Mouse (Mus musculus): ENCODE measurements around the gene Tacc2. TPM values are rescaled to one million over a fixed set of nuclear protein-coding genes. Genes with fewer than 3 reads are reported as not detected.
A peak's percentile ranks its signal among the peaks of the same experiment; 100 is the strongest.

Tacc2 gene
- polyA plus RNA-seq, 1 experiment from 2014 or later, result 40.0 TPM

DNA sequence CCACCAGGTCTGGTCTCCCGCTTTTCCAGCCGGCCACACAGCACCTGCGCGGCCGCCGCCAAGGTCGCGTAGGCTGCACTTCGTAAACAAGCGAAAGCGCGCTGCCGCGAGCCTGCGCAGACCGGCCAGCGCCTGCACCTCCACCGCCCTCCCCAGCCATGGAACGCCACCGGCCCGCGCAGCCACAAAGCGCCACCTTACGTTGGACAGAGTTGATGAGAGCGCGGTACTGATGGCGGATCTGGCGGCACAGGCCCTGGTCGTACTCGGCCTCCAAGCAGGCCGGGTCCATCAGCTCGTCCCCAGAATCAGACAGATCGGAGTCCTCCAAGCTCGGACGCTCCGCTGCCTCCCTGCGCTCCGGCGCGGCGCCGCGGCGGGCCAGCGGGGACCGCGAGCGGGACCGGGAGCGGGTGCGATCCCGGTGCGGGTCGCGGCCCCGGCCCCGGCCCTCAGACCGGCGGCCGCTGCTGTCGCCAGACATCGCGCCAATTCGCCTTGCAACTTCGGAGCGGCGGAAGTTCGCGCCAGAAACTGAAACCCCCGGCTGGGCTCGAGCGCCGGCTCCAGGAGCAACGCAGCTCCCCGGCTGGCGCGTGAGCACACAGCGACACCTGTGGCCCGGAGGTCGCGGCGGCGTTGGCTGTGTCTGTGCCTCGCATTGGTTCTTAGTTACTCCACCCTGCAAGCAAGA lies 30.3 kb upstream of the Tacc2 start:
- ChIA-PET POLR2A (interaction anchor here (0.7 kb wide), 1 partner anchor 8 kb away, joined by 3 read pairs; no protein-coding TSS in a partner anchor), CTCF (interaction anchor here (0.6 to 1.9 kb wide), 7 partner anchors 10 to 56 kb away, joined by 3 to 8 read pairs (median 4); no protein-coding TSS in a partner anchor)
- in situ Hi-C loops (cut with MboI; ENCODE audit: low pct_unique_long_range_greater_than_20kb), result no loop called here

DNA sequence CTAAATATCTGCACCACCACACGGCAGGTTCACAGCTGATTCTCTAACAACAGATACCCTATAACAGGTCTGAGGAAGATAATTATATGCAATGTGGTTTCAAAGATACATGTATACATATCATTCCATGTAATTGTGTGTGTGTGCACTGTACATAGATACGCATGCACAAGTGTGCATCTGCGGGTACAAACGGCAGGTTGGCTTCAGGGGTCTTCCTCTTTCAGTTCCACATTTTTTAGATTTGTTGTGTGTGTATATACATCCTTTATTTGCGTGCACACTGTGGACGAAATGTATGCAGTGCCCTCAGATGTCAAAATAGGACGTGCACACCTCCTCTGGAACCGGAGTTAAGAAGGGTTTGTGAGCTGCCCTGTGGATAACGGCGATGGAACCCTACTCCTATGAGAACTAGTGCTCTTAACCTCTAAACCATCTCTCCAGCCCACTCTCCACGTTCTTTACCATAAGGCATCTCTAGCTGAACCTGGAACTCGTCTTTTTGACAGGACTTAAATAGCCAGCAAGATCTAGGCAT lies 29.5 kb upstream of the Tacc2 start:
- in situ Hi-C loops (cut with MboI; ENCODE audit: low pct_unique_long_range_greater_than_20kb), result no loop called here
- ATAC-seq, result no peak
- CTCF ChIA-PET, result interaction anchor here (1.0 to 1.9 kb wide), 4 partner anchors 14 to 27 kb away, joined by 3 to 8 read pairs (median 4); no protein-coding TSS in a partner anchor
- no peak for DNase-seq (ENCODE audit: low read depth, low spot score)
- TF ChIP-seq CTCF (IDR thresholded peaks at IDR 0.05), result no peak
- POLR2A ChIA-PET, result interaction anchor here (0.7 kb wide), 1 partner anchor 7 kb away, joined by 3 read pairs; no protein-coding TSS in a partner anchor
- no peaks in the 10 kb centered on the region for H3K27me3 ChIP-seq

More for the DNA sequence above, 30.3 kb upstream of the Tacc2 start:
- TF ChIP-seq CTCF (IDR thresholded peaks at IDR 0.05), result peak; percentile 100
- H3K27me3 ChIP-seq, result no peaks in the 10 kb centered on the region
- peak; percentile 96 for ATAC-seq
- peak; percentile 46 for DNase-seq (ENCODE audit: low read depth, low spot score)

DNA sequence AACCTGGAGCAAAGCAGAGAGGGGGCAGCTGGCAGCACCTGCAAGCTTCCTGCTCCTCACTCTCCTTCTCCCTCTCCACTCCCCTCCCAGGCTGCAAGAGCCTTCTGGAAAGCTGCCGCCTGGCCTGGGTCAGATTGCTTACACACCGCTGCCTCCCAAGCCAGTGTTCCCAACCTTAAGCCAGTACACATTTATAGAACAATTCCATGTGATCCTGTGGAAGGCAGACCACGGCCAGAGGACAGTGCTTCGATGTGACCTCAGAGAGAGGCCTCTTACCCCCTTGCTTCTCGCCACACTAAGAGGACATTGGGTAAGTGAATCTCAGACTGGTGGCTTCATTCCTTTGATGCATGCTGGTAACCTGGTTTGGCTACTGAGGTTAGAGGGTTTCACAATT lies 24.5 kb upstream of the Tacc2 start:
- no peak for ATAC-seq
- ChIA-PET POLR2A (no interaction called here), CTCF (interaction anchor here (0.7 to 1.9 kb wide), 2 partner anchors 20 to 210 kb away, joined by 3 to 8 read pairs; no protein-coding TSS in a partner anchor)
- DNase-seq (ENCODE audit: low read depth, low spot score), result no peak
- TF ChIP-seq CTCF (IDR thresholded peaks at IDR 0.05), result no peak
- in situ Hi-C loops (cut with MboI; ENCODE audit: low pct_unique_long_range_greater_than_20kb), result no loop called here
- H3K27me3 ChIP-seq, result no peaks in the 10 kb centered on the region

DNA sequence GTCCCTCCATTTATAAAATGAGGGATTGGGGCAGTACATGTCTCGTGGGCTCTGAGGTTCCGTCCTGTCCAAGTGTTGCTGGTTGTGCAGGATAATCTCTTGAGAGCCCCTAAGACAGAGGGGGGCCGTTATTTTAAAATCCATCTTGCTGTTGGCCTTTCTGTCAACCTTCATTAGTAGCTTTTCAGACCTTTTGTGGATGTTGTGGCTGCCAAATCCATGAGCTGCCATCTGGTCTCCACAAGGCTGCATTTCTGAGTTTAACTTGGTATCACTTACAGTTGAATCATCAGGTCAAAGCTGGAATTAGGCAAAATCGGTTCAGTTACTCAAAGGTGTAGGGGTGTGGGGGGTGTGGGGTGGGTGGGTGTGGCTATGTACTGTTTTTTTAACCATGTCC lies 23.9 kb upstream of the Tacc2 start:
- no peak for DNase-seq (ENCODE audit: low read depth, low spot score)
- in situ Hi-C loops (cut with MboI; ENCODE audit: low pct_unique_long_range_greater_than_20kb), result no loop called here
- POLR2A ChIA-PET, result no interaction called here
- no peak for TF ChIP-seq CTCF (IDR thresholded peaks at IDR 0.05)
- no peaks in the 10 kb centered on the region for H3K27me3 ChIP-seq
- CTCF ChIA-PET, result interaction anchor here (1.2 kb wide), 1 partner anchor 21 kb away, joined by 3 read pairs; no protein-coding TSS in a partner anchor
- ATAC-seq, result no peak

DNA sequence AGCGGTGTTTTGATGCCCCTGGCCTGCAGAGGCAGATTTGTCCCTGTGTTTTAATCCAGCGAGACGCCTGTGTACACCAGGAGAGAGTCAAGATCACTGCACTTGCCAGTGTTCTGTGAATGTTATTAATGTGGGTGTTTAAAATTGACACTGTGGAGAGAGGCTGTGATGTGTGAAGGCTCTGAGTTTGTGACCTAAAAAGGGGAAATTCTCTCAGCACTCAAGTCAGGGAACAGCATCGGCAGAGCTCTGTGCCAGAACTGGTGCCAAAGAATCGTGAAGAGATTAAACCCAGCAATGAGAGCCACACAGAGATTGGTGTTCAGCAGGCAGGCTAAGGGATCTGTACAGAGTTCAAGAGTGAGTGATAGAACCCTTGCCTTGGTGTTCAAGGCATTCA lies 21.6 kb upstream of the Tacc2 start:
- H3K27me3 ChIP-seq, result no peaks in the 10 kb centered on the region
- POLR2A ChIA-PET, result interaction anchor here (1.0 kb wide), 1 partner anchor 8 kb away, joined by 3 read pairs; no protein-coding TSS in a partner anchor
- in situ Hi-C loops (cut with MboI; ENCODE audit: low pct_unique_long_range_greater_than_20kb), result no loop called here
- DNase-seq (ENCODE audit: low read depth, low spot score) (no peak), ATAC-seq (no peak)
- no peak for TF ChIP-seq CTCF (IDR thresholded peaks at IDR 0.05)
- CTCF ChIA-PET, result interaction anchor here (1.1 to 2.3 kb wide), 2 partner anchors 11 to 14 kb away, joined by 4 to 7 read pairs; no protein-coding TSS in a partner anchor

DNA sequence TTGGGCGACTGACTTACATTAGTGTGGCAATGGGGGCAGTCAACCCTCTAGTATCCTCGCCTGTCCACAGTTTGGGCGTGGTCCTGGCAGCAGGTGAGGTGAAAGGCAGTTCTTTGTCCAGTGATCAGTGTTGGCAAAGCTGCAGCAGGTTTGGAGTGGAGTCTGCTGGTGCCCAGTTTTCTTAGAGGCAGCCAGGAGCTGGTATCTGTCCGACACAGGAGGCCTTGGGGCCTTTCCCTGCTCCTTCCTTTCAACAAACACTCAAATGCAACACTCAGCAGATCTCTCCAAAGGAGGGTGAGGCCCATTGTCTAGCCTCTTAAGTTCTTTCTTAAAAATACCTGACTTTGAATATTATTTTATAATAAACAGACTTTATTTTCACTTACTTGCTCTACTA lies 18.6 kb upstream of the Tacc2 start:
- ChIA-PET CTCF (interaction anchor here (0.9 to 1.5 kb wide), 2 partner anchors 9 to 17 kb away, joined by 3 to 5 read pairs; no protein-coding TSS in a partner anchor), POLR2A (no interaction called here)
- ATAC-seq (no peak), DNase-seq (ENCODE audit: low read depth, low spot score) (no peak)
- in situ Hi-C loops (cut with MboI; ENCODE audit: low pct_unique_long_range_greater_than_20kb), result no loop called here
- no peak for TF ChIP-seq CTCF (IDR thresholded peaks at IDR 0.05)
- H3K27me3 ChIP-seq, result no peaks in the 10 kb centered on the region

DNA sequence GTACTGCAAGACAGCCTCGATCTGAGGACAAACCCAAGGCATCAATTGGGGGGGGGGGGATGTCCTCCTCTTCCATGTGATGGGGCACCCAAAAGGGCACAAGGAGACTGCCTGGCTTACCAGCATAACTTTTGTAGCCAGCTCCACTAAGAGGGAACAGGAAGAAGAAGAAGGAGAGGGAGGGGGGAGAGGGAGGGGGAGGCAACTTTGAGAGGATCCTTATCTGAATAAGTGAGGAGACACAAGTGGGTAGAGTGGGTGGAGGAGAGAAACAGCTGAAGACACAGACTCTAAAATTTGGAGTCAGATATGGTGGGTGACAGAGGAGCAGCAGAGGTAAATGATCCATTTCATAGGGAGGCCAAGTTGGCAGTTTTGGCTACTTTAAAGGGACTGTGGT lies 16.3 kb upstream of the Tacc2 start:
- TF ChIP-seq CTCF (IDR thresholded peaks at IDR 0.05), result no peak
- H3K27me3 ChIP-seq, result no peaks in the 10 kb centered on the region
- in situ Hi-C loops (cut with MboI; ENCODE audit: low pct_unique_long_range_greater_than_20kb), result no loop called here
- ChIA-PET CTCF (interaction anchor here (2.1 kb wide), 1 partner anchor 13 kb away, joined by 4 read pairs; no protein-coding TSS in a partner anchor), POLR2A (no interaction called here)
- ATAC-seq (no peak), DNase-seq (ENCODE audit: low read depth, low spot score) (no peak)

DNA sequence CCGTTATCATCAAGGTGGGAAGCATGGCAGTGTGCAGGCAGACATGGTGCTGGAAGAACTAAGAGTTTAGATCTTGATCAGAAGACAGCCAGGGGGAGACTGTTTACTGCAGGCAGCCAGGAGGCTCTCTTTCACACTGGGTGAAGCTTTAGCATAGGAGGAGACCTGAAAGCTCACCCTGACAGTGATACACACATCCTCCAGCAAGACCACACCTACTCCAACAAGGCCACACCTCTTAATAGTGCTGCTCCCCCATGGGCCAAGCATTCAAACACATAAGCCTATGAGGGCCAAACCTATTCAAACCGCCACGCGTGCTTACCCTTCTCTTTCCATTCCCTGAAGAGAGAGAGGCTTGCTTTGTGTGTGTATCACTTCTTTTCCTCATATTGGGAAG lies 14.0 kb upstream of the Tacc2 start:
- in situ Hi-C loops (cut with MboI; ENCODE audit: low pct_unique_long_range_greater_than_20kb), result no loop called here
- TF ChIP-seq CTCF (IDR thresholded peaks at IDR 0.05), result no peak

DNA sequence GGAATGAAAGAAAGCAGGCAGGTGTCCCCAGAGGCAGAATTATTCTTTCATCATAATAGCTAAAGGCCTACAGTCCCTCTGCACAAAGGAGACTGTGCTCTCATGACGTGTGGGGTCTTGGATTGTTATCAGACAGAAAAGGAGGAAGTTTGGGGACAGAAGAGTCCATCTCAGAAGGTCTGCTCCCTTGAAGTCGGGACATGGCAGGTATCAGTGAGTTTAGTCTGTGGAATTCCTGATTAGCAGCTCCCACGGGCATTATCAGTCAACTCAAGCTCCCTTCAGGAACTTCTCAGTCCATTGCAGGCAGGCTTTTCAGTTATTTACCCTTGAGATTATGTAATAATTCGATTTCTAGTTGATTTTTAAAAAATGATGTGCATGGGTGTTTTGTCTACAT lies 13.4 kb upstream of the Tacc2 start:
- ATAC-seq, result no peak
- ChIA-PET CTCF (no interaction called here), POLR2A (no interaction called here)
- DNase-seq (ENCODE audit: low read depth, low spot score), result no peak
- in situ Hi-C loops (cut with MboI; ENCODE audit: low pct_unique_long_range_greater_than_20kb), result no loop called here
- H3K27me3 ChIP-seq, result no peaks in the 10 kb centered on the region
- TF ChIP-seq CTCF (IDR thresholded peaks at IDR 0.05), result no peak

More for the DNA sequence above, 14.0 kb upstream of the Tacc2 start:
- no peak for ATAC-seq
- H3K27me3 ChIP-seq, result no peaks in the 10 kb centered on the region
- DNase-seq (ENCODE audit: low read depth, low spot score), result no peak
- ChIA-PET CTCF (no interaction called here), POLR2A (no interaction called here)

DNA sequence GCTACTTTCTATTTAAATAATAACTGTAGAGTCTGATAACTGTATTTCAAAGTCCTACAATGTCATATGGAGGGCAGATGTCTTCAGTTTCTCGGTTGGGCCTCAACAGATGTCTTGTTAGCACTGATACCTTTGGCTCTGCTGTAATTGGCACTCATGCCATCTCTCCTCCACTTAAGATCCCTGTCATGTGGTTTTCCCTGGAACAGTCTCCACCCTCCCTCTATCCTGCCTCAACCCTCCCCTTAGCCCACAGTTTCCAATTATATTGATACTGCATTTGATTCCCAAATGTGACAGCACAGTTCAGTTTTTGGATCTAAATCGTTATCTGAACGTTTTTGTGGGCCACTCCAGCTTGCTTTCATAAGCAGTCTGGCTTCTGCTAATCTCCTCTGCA lies 12.6 kb upstream of the Tacc2 start:
- ATAC-seq (no peak), DNase-seq (ENCODE audit: low read depth, low spot score) (no peak)
- no peak for TF ChIP-seq CTCF (IDR thresholded peaks at IDR 0.05)
- H3K27me3 ChIP-seq, result no peaks in the 10 kb centered on the region
- ChIA-PET CTCF (interaction anchor here (2.0 to 2.7 kb wide), 2 partner anchors 9 to 13 kb away, joined by 6 to 7 read pairs; no protein-coding TSS in a partner anchor), POLR2A (interaction anchor here (0.6 kb wide), 1 partner anchor 134 kb away, joined by 5 read pairs; no protein-coding TSS in a partner anchor)
- in situ Hi-C loops (cut with MboI; ENCODE audit: low pct_unique_long_range_greater_than_20kb), result no loop called here

Measured in Patski (cell line).